Mouse (Mus musculus): Measurements from ENCODE around the gene Lamb1.

- TF ChIP-seq CTCF (IDR thresholded peaks at IDR 0.05; ENCODE audit: low read depth, low read length) (no peak), EP300 (IDR thresholded peaks at IDR 0.05; ENCODE audit: insufficient read depth, low read depth, low read length) (no peak)
Measured at GRCm38 (mm10) chr12:31275411-31275810, 10.4 kb downstream of the Lamb1 start.
